Mouse (Mus musculus): ENCODE results near the gene Mif. TPM values are rescaled to one million over a fixed set of nuclear protein-coding genes. Genes with fewer than 3 reads are reported as not detected.
"Not testable (repeated sequence)": the region's sequence is repeated elsewhere in the genome, so short reads cannot be mapped to it uniquely, and the experiment has no call there.

Mif gene
- total RNA-seq (2022): 100 to 1,000 TPM; 216 to 258 (median 253) TPM

DNA sequence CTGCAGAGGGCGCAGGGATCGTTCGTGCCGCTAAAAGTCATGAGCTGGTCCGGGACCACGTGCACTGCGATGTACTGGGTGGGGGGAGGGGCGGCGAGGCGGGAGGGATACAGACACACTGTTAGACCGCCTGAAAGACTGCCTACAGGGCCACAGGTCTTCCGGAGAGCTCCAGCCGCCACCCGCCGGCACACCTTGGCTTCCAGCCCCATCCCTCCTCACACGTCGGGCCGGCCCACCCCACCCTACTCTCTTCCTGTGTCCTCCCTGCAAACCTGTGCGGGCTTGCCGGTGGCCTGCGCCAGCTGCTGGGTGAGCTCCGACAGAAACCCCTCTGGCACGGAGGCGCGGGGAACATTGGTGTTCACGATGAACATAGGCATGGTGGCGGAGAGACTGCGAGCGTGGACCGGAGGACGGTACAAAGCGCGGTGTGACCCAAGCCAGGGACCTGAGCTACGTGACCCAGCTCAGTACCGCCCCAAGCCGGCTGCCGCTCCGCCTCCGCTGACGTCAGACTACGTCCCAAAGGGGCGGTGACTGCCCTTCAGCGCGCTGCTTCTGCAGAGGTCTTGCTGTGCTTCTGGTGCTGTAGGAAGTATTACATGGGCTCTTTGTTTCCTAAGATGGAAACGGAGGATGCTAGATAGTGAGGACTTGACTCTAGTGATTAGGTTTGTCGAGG lies at the start of gene Mif:
Gene Mif (minus strand): TSS at position 455 of the 685 bp plus-strand sequence.
- DNase-seq (ENCODE audit: low spot score): peak; percentile 88

- DNase-seq (ENCODE audit: low spot score): no peak
Observed at GRCm38 (mm10) chr10:75906882-75907281, 46.8 kb upstream of the Mif start.

- DNase-seq (ENCODE audit: low spot score): no peak
Observed at GRCm38 (mm10) chr10:75904391-75904790, 44.4 kb upstream of the Mif start.

DNA sequence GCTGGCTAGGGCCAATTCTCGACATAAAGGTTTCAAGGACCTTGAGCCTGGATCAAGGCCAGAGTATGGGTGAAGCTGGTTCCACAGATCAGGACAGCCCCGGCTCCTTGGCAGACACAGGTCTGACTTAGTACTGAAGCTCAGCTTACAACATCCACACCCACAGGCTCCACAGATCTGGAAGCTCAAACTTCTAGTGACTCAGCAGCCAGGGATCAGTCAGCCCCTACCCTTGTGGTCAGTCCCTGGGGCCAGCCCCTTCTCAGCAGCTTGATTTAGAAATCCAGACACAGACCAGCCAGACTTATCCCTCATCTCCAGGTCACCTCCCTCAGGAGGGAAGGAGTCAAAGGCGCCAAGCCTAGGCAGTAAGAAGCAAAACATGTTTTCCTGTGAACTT lies 38.8 kb upstream of the Mif start:
- DNase-seq (ENCODE audit: low spot score): peak; percentile 76

DNA sequence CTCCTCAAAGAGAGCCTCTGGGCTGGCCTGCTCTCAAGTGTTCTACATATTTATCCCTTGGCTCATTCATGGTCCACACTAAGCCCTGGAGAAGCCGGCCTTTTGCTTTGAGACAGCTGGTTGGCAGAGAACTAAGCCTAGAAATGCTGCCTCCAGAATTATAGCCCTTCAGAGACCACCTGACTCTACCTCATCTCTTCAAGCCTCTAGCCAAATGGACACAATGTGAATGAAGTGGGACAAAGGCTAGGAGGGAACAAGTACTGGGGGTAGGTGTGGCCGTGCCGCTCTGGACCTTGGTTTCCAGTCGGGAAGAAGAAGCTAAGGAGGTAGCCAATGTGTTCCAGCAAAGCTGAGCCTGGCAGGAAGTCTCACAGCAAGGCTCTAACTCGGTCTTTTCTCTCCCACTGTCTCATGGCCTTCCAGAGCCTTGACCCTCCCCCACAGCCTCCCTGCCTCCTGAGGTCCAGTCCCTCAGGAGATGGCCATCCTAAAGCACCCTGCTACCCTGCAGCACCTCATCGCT lies 38.1 kb upstream of the Mif start:
- DNase-seq (ENCODE audit: low spot score): no peak

DNA sequence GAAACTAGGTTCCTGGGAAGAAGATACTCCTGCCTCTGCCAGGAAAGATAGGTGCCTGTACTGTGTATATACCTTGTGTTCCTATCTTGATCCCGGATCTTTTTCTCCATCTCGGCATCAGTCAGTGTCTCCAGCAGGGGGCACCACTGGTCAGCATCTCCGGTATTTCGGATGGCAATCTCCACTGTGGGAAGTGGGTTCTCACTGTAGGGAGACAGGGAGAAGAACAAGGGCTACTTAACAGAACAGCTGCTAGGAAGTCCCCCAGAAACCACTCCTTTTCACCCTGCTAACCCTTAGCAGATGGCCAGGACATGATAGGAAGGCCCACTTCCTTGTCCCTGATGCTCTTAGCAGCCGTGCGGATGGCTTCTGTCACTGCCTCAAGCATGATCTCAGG lies 37.3 kb upstream of the Mif start:
- peak; percentile 55 for DNase-seq (ENCODE audit: low spot score)

DNA sequence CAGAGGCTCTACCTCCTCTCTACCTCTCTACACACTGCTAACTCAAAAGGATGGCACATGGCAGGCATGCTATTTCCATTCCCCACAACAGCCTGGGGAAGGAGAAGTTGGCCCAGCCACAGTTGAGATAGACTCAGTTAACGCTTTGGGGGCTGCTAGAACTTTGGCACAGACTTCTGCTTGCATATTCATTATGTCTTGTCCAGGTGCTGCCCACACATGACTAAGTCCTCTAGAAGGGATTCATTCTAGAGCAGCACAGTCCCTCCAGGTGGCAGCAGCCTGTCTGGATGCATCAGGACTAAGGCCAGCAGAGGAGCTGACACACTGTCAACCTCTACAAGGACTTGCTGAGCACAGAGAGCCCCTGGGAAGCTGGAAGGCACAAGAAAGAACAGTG lies 36.2 kb upstream of the Mif start:
- no peak for DNase-seq (ENCODE audit: low spot score)

DNA sequence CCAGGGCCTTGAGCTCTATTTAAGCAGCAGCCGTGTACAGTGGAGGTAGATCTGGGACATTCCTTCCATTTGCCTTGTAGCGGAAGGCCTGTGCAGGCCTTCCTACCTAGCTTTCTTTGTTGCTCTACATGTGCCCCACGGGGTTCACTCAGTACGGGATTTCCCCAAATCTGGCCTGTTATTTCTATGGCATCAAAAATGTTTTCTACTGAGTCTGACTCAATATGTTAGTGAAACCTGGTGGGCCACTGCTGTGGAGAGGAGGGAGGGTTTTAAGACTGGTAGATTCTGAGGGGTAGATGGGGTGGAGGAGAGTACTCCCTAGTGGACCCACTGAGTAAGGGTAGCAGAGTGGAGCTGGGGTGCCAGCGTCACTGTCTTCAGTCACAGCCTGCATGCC lies 35.7 kb upstream of the Mif start:
- DNase-seq (ENCODE audit: low spot score): no peak

DNA sequence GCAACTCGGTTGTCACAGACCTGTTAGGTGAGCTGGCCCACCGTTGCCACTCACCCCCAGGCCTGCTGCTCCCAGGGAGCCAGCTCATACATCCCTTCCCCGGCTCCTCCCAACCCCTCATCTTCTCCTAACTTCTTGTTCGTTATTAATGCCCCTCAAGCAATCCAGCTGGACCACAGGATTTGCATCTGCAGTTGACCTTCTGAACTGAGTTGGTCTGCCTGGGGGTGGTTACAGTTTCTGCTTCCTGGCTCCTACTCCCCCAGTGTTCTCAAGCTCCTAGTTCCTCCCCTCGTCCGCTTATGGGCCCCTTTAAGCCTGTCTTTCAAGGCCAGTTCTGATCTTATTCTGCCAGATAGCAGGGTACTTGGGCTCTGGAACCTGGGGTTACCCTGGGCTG lies 34.6 kb upstream of the Mif start:
- no peak for DNase-seq (ENCODE audit: low spot score)

- DNase-seq (ENCODE audit: low spot score): peak; percentile 82
Observed at GRCm38 (mm10) chr10:75893089-75893750, 33.2 kb upstream of the Mif start, which contains the start of gene Derl3. Gene Derl3 (plus strand): TSS chr10:75893413.

- no peak for DNase-seq (ENCODE audit: low spot score)
Observed at GRCm38 (mm10) chr10:75889406-75890153, 29.5 kb upstream of the Mif start.

DNA sequence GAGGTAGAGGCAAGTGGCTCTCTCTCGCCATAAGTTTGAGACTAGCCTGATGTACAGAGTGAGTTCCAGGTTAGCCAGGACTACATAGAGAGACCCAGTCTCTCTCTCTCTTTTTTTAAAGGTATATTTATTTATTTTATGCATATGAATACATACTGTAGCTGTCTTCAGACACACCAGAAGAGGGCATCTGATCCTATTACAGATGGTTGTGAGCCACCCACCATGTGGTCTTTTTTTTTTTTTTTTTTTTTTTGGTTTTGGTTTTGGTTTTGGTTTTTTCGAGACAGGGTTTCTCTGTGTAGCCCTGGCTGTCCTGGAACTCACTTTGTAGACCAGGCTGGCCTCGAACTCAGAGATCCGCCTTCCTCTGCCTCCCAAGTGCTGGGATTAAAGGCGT lies 27.5 kb upstream of the Mif start:
- DNase-seq (ENCODE audit: low spot score): not testable (repeated sequence)

- DNase-seq (ENCODE audit: low spot score): no peak
Observed at GRCm38 (mm10) chr10:75884742-75885141, 24.7 kb upstream of the Mif start.

GRCm38 (mm10) chr10:75883232-75883552 lies 23.2 kb upstream of the Mif start:
- DNase-seq (ENCODE audit: low spot score): peak; percentile 69

- no peak for DNase-seq (ENCODE audit: low spot score)
Observed at GRCm38 (mm10) chr10:75882433-75883231, 22.6 kb upstream of the Mif start.

DNA sequence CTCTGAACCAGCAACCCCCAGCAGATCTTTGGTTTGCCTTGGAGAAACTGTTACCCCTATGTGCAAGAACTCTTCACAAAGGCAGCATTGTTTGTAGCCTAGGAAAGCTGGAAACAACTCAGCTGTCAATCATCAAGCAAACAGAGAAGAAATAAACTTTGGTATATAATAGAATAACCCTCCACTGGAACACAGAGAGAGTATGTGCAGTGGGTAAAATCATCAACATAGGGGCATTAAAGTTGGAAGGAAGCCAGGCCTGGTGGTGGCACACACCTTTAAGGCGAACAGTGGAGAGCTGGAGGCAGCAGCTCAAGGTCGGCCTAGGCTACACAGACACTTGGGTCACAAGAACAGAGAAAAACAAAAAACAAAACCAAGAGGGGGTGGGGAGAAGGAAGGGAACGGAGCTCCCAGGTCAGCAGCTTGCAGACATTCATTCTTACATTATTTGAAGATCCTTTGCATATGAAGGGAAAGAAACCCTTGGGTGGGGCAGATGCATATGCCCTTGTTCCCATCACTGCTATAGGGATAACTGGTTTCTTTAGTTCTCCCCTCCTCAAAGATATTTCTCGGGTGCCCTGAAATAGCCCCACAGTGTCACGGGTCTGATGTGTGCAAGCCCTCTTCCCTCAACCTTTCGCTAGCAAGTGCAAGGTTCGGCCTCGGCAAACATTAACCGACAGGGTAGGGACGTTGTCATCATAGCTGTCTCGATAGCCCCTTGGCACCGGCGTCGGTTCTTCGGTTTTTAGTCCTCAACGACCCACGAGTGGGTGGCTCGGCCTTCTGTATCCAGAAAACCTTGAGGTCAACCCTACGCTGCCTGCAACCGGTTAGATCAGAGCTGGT lies 21.8 kb upstream of the Mif start:
- DNase-seq (ENCODE audit: low spot score): no peak

GRCm38 (mm10) chr10:75880771-75881577 lies 20.9 kb upstream of the Mif start:
- DNase-seq (ENCODE audit: low spot score): no peak

DNA sequence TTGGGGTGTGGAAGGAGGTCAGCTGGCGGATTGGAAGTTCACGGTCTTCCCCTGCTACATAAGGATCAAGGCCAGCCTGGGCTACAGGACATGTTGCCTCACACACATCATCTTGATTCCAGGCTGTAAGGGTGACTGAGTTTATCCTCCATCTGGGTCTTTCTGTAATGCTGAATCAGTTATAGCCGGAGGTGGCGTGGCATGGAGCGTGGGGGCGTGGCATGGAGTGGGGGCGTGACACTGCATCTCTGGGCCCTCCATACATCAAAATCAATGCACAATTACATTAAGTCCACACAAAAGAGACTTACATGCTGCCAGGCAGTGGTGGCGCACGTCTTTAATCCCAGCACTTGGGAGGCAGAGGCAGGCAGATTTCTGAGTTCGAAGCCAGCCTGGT lies 20.3 kb upstream of the Mif start:
- no peak for DNase-seq (ENCODE audit: low spot score)

DNA sequence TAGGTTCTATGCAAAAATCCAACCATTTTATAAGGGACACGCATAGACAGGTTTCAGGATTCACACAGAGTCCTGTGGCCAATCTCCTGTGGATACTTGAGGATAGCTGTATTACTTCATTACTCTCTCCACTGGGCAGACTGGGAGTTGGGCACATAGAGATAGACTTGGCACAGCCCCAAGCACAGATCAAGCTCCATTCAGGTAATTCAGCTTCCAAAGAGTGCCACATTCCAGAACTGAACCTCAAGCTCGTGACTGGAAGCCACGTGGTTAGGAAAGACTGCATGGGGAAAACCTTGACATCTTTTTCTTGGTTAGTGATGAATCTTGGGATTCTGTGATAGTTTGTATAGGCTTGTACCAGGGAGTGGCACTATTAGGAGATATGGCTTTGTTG lies 18.8 kb upstream of the Mif start:
- no peak for DNase-seq (ENCODE audit: low spot score)
